Comparison of ENCODE assay signal across 14 mouse cellular contexts in genomic region chr10:82974201-82974600, GRCm38 (mm10). TPM values are rescaled to one million over a fixed set of nuclear protein-coding genes. Genes with fewer than 3 reads are reported as not detected.
DNase-seq lines count a peak whose midpoint lies in the region; ATAC-seq and TF ChIP-seq lines count a peak whose summit lies in the region.
"Had no signal": no experiment of that assay in that cellular context is flagged by ENCODE, and none has a peak within 500 bp of the region (broad histone marks: within the 10 kb centered on the region; RNA-seq: fewer than 3 reads in every experiment).

No protein-coding gene starts in this region.

- intact Hi-C loops in heart, postnatal 14 days (cut with DNase I): no loop called here
- intact Hi-C loops in left cerebral cortex, postnatal 10 days (cut with DNase I): no loop called here

- H3K27me3 ChIP-seq in heart, embryonic 16.5 days (ENCODE audit: control insufficient read depth, insufficient read depth, low read length): no peaks in the 10 kb centered on the region
- H3K27me3 ChIP-seq in liver, embryonic 14.5 days (ENCODE audit: control insufficient read depth, insufficient read depth, low read length): no peaks in the 10 kb centered on the region
- H3K27me3 ChIP-seq in thymus, adult 2 months (ENCODE audit: control insufficient read depth, insufficient read depth, low read length): no peaks in the 10 kb centered on the region
- H3K27me3 ChIP-seq in cerebellum, adult 2 months (ENCODE audit: control insufficient read depth, insufficient read depth, low read length): no peaks in the 10 kb centered on the region
- no peaks in the 10 kb centered on the region for H3K27me3 ChIP-seq in forebrain, embryonic 15.5 days
- H3K27me3 ChIP-seq: hindbrain, embryonic 15.5 days; limb, embryonic 15.5 days had no signal

- no peaks in the 10 kb centered on the region for H3K9me3 ChIP-seq in heart, embryonic 16.5 days (replicated peaks; ENCODE audit: control insufficient read depth, low read length)
- no peaks in the 10 kb centered on the region for H3K9me3 ChIP-seq in liver, embryonic 14.5 days (ENCODE audit: control insufficient read depth, low read length)
- H3K9me3 ChIP-seq in forebrain, embryonic 15.5 days: no peaks in the 10 kb centered on the region
- H3K9me3 ChIP-seq: heart, embryonic 12.5 days; hindbrain, embryonic 15.5 days; limb, embryonic 15.5 days had no signal

- 77% methylated on average over 5 of the region's 5 CpGs for WGBS in heart, embryonic 16.5 days
- WGBS in liver, embryonic 14.5 days (ENCODE audit: insufficient replicate concordance): 26% methylated on average over 5 of the region's 5 CpGs
- 19% methylated on average over 5 of the region's 5 CpGs for WGBS in thymus, adult 2 months
- WGBS in cerebellum, adult 2 months: 87% methylated on average over 5 of the region's 5 CpGs
- WGBS in forebrain, embryonic 15.5 days: 80% methylated on average over 5 of the region's 5 CpGs

- no peak overlapping the region for H3K9ac ChIP-seq in heart, embryonic 16.5 days (ENCODE audit: low read length)
- no peak overlapping the region for H3K9ac ChIP-seq in liver, embryonic 14.5 days (replicated peaks)
- H3K9ac ChIP-seq in forebrain, embryonic 15.5 days (replicated peaks): no peak overlapping the region
- H3K9ac ChIP-seq: heart, embryonic 12.5 days; hindbrain, embryonic 15.5 days; limb, embryonic 15.5 days had no signal

- TF ChIP-seq EP300 in liver, embryonic 14.5 days (IDR thresholded peaks at IDR 0.05; ENCODE audit: low read depth): no peak

- H3K4me2 ChIP-seq in heart, embryonic 16.5 days (ENCODE audit: low read depth, low read length): no peak overlapping the region
- H3K4me2 ChIP-seq in liver, embryonic 14.5 days (ENCODE audit: low read depth): no peak overlapping the region
- no peak overlapping the region for H3K4me2 ChIP-seq in forebrain, embryonic 15.5 days (replicated peaks)
- H3K4me2 ChIP-seq: heart, embryonic 12.5 days; hindbrain, embryonic 15.5 days; limb, embryonic 15.5 days; midbrain, embryonic 11.5 days had no signal

- no peaks in the 10 kb centered on the region for H3K36me3 ChIP-seq in heart, embryonic 16.5 days (ENCODE audit: control insufficient read depth, insufficient read depth)
- no peaks in the 10 kb centered on the region for H3K36me3 ChIP-seq in liver, embryonic 14.5 days (replicated peaks; ENCODE audit: control insufficient read depth, insufficient read depth, low read depth)
- no peaks in the 10 kb centered on the region for H3K36me3 ChIP-seq in thymus, adult 2 months (ENCODE audit: control insufficient read depth, insufficient read depth, low read length)
- H3K36me3 ChIP-seq in forebrain, embryonic 15.5 days: no peaks in the 10 kb centered on the region
- H3K36me3 ChIP-seq: heart, embryonic 12.5 days; hindbrain, embryonic 15.5 days; limb, embryonic 15.5 days had no signal

- H3K4me3 ChIP-seq in heart, embryonic 16.5 days (ENCODE audit: low read length): no peak overlapping the region
- no peak overlapping the region for H3K4me3 ChIP-seq in liver, embryonic 14.5 days (ENCODE audit: insufficient read depth in 1 of 2, low read depth in 2 of 2, low read length in 2 of 2)
- H3K4me3 ChIP-seq in thymus, adult 2 months (ENCODE audit: control insufficient read depth, insufficient read depth, low read length): no peak overlapping the region
- no peak overlapping the region for H3K4me3 ChIP-seq in cerebellum, adult 2 months (replicated peaks; ENCODE audit: insufficient read depth, low read depth, low read length)
- no peak overlapping the region for H3K4me3 ChIP-seq in forebrain, embryonic 15.5 days
- H3K4me3 ChIP-seq: heart, embryonic 12.5 days; hindbrain, embryonic 15.5 days; left cerebral cortex, adult 2 months; limb, embryonic 15.5 days had no signal

- peaks cover 13% of the 10 kb centered on the region for H3K4me1 ChIP-seq in heart, embryonic 16.5 days (ENCODE audit: control insufficient read depth, insufficient read depth, low read length)
- peaks cover 2 to 17% of the 10 kb centered on the region in 2 experiments; a peak in 3 of 4 replicates for H3K4me1 ChIP-seq in liver, embryonic 14.5 days (replicated peaks; ENCODE audit: control insufficient read depth in 2 of 2, insufficient read depth in 2 of 2, low read length in 1 of 2)
- peaks cover 3% of the 10 kb centered on the region; the same call in 1 of the 2 replicates for H3K4me1 ChIP-seq in thymus, adult 2 months (replicated peaks; ENCODE audit: control insufficient read depth, insufficient read depth, low read length)
- H3K4me1 ChIP-seq in cerebellum, adult 2 months (ENCODE audit: control insufficient read depth, insufficient read depth, low read length): no peaks in the 10 kb centered on the region
- no peaks in the 10 kb centered on the region for H3K4me1 ChIP-seq in forebrain, embryonic 15.5 days
- H3K4me1 ChIP-seq: hindbrain, embryonic 15.5 days had no signal

- TF ChIP-seq CTCF in liver, embryonic 14.5 days (IDR thresholded peaks at IDR 0.05; ENCODE audit: low read depth): no peak
- TF ChIP-seq CTCF in thymus, adult 2 months (IDR thresholded peaks at IDR 0.05; ENCODE audit: borderline replicate concordance, control insufficient read depth, extremely low read depth, insufficient read depth, low read length, poor library complexity): no peak
- TF ChIP-seq CTCF in cerebellum, adult 2 months (IDR thresholded peaks at IDR 0.05; ENCODE audit: borderline replicate concordance, insufficient read depth, low read depth, low read length): no peak

- H3K27ac ChIP-seq in heart, embryonic 16.5 days (ENCODE audit: low read length): no peak overlapping the region
- no peak overlapping the region for H3K27ac ChIP-seq in liver, embryonic 14.5 days
- H3K27ac ChIP-seq in thymus, adult 2 months (ENCODE audit: control insufficient read depth, insufficient read depth, low read length): no peak overlapping the region
- H3K27ac ChIP-seq in cerebellum, adult 2 months (ENCODE audit: insufficient read depth, low read length): no peak overlapping the region
- H3K27ac ChIP-seq in forebrain, embryonic 15.5 days (replicated peaks): no peak overlapping the region
- H3K27ac ChIP-seq: hindbrain, embryonic 15.5 days; left cerebral cortex, adult 2 months; limb, embryonic 15.5 days had no signal

- no peak for TF ChIP-seq POLR2A in thymus, adult 2 months (IDR thresholded peaks at IDR 0.05; ENCODE audit: control insufficient read depth, extremely low read depth, insufficient read depth, low read length, poor library complexity)
- TF ChIP-seq POLR2A in cerebellum, adult 2 months (IDR thresholded peaks at IDR 0.05; ENCODE audit: borderline replicate concordance, insufficient read depth, low read length): no peak

- ATAC-seq in heart, embryonic 16.5 days (replicated peaks; ENCODE audit: extremely low read depth, insufficient read depth, low FRiP score): 0 out of 2 replicates have a peak, but pooled peaks have one; percentile 34
- ATAC-seq in common myeloid progenitor, adult 5-6 weeks (replicated peaks; ENCODE audit: low read depth, poor library complexity, severe bottlenecking): peak; percentile 92
- ATAC-seq in liver, embryonic 14.5 days (ENCODE audit: insufficient read depth): peak; percentile 84
- no peak for ATAC-seq in forebrain, embryonic 15.5 days (replicated peaks)

- no peak for DNase-seq in heart, postnatal 14 days
- no peak for DNase-seq in liver, embryonic 14.5 days (ENCODE audit: low read depth in 3 of 3, low spot score in 3 of 3)
- DNase-seq in thymus, adult 2 months: peak; percentile 10
- no peak for DNase-seq in left cerebral cortex, postnatal 10 days (ENCODE audit: extremely low spot score in 1 of 2, low spot score in 2 of 2)
- no peak for DNase-seq in cerebellum, adult 2 months
- DNase-seq: retina, postnatal 1 day had no signal

RNA-seq across cellular contexts. Expression of gene Chst11, which starts 11.1 kb away (rescaled TPM):
- 2.3 and 2.6 TPM in 2 replicates for polyA plus RNA-seq in heart, embryonic 16.5 days (2015; fragmentation: Nextera tagmentation; extraction: Ambion mirVana)
- total RNA-seq in heart, postnatal 14 days (2021): 1 to 10 TPM; 3.4 to 4.1 TPM
- 18.6 and 19.9 TPM in 2 replicates for total RNA-seq in common myeloid progenitor, adult 5-6 weeks (2017)
- 5.2 TPM in 2 replicates for polyA plus RNA-seq in liver, embryonic 14.5 days (2012; rRNA removed)
- 1.8 and 2.0 TPM in 2 replicates for polyA plus RNA-seq in liver, embryonic 14.5 days (2014; fragmentation: Nextera tagmentation; extraction: Ambion mirVana)
- 15.5 and 19.4 TPM in 2 replicates for polyA plus RNA-seq in thymus, adult 2 months (2012; rRNA removed)
- total RNA-seq in left cerebral cortex, postnatal 10 days (2021): 10 to 100 TPM; 27.3 to 27.8 TPM
- polyA plus RNA-seq in cerebellum, adult 2 months (2012; rRNA removed): 21.1 and 22.6 TPM in 2 replicates
- 3.1 TPM in 2 replicates for polyA plus RNA-seq in forebrain, embryonic 15.5 days (2015; fragmentation: Nextera tagmentation; extraction: Ambion mirVana)
